Mouse (Mus musculus) stomach, postnatal 0 days (tissue): ENCODE measurements around the gene Fuca2. TPM values are rescaled to one million over a fixed set of nuclear protein-coding genes. Genes with fewer than 3 reads are reported as not detected.
"Not testable (repeated sequence)": the region's sequence is repeated elsewhere in the genome, so short reads cannot be mapped to it uniquely, and the experiment has no call there.

Experiments used
- ATAC-seq: fragments of 200-750 bp; cut with Nextera tagmentation; 2 replicates; pipeline ENCODE4 v1.8.0; 2017; ENCODE audit not compliant: low FRiP score, low TSS enrichment
- DNase-seq: peaks from one replicate; pipeline ENCODE4 v3.0.0-alpha.2; 2016; ENCODE audit warnings: low spot score
- H3K27ac ChIP-seq: fragments of 300-500 bp; sonication (generic); replicated peaks from 2 replicates; pipeline ENCODE4 v1.5.1; 2014; ENCODE audit warnings: mild to moderate bottlenecking, control low read depth
- H3K27me3 ChIP-seq: fragments of 300-500 bp; sonication (generic); 2 replicates; pipeline ENCODE4 v1.6.1; 2014; ENCODE audit warnings: low read length; ENCODE audit not compliant: control insufficient read depth, insufficient read depth
- H3K36me3 ChIP-seq: fragments of 300-500 bp; sonication (generic); 2 replicates; pipeline ENCODE4 v1.6.1; 2014; ENCODE audit warnings: low read length, mixed read lengths; ENCODE audit not compliant: control insufficient read depth, insufficient read depth
- H3K4me1 ChIP-seq: fragments of 300-500 bp; sonication (generic); replicated peaks from 2 replicates; pipeline ENCODE4 v1.6.1; 2014; ENCODE audit warnings: antibody characterized with exemption; ENCODE audit not compliant: control insufficient read depth, insufficient read depth
- H3K4me2 ChIP-seq: fragments of 300-500 bp; sonication (generic); replicated peaks from 2 replicates; pipeline ENCODE4 v1.6.1; 2014; ENCODE audit warnings: low read depth, mild to moderate bottlenecking, control low read depth, moderate library complexity
- H3K4me3 ChIP-seq: fragments of 300-500 bp; sonication (generic); 2 replicates; pipeline ENCODE4 v1.5.1; 2014; ENCODE audit warnings: low read depth, low read length, control low read depth
- H3K9ac ChIP-seq: fragments of 300-500 bp; sonication (generic); 2 replicates; pipeline ENCODE4 v1.6.1; 2014; ENCODE audit warnings: mild to moderate bottlenecking, low read length, control low read depth, mixed read lengths
- H3K9me3 ChIP-seq: fragments of 300-500 bp; sonication (generic); 2 replicates; pipeline ENCODE4 v1.6.1; 2016; ENCODE audit warnings: low read length; ENCODE audit not compliant: control insufficient read depth
- CTCF ChIP-seq: IDR thresholded peaks from 2 replicates; pipeline ENCODE4 v1.5.1; 2016; ENCODE audit warnings: antibody characterized with exemption, low read depth, mild to moderate bottlenecking, moderate library complexity
- EP300 ChIP-seq: optimal IDR thresholded peaks from 2 replicates; pipeline ENCODE3; 2016; ENCODE audit warnings: antibody characterized with exemption
- WGBS: fragments of 180-500 bp; shearing (Covaris S2); extraction: QIAGEN DNeasy Blood & Tissue Kit; methylation state at CpG from one replicate; pipeline ENCODE4 v1.1.7; 2014; 5-methylcytosine and 5-hydroxymethylcytosine counted together
- polyA plus RNA-seq: library from polyadenylated mRNA; unstranded; fragments of >200 nt; fragmentation: Nextera tagmentation; extraction: Ambion mirVana; gene quantifications from 2 replicates; pipeline ENCODE4 v1.2.1, GENCODE M21; 2015

Gene Fuca2
- polyA plus RNA-seq: 97.3 and 100 TPM in 2 replicates

- DNase-seq: no peak
- Histone ChIP-seq H3K36me3 (no peaks in the 10 kb centered on the region), H3K27ac (no peak within 1 kb of the TSS; the same call in 1 of the 2 replicates), H3K27me3 (no peaks in the 10 kb centered on the region), H3K4me1 (0 out of 2 replicates have a peak, but pooled peaks cover 3% of the 10 kb centered on the region), H3K4me3 (no peak within 1 kb of the TSS), H3K9me3 (no peaks in the 10 kb centered on the region), H3K9ac (no peak within 1 kb of the TSS), H3K4me2 (no peak within 1 kb of the TSS)
- TF ChIP-seq EP300: no peak
- TF ChIP-seq CTCF: no peak
- WGBS: 79% methylated on average over 2 of the region's 2 CpGs
- no peak for ATAC-seq
Measured at GRCm38 (mm10) chr10:13499331-13499730, at the start of gene Fuca2. Gene Fuca2, plus strand, starts transcription at chr10:13499540.

GRCm38 (mm10) chr10:13451640-13452039 lies 47.7 kb upstream of the Fuca2 start:
- no peak for ATAC-seq
- no peaks in the 10 kb centered on the region for H3K9me3 ChIP-seq
- no peak for DNase-seq
- H3K4me3 ChIP-seq: no peak overlapping the region
- H3K27ac ChIP-seq: no peak overlapping the region
- no peaks in the 10 kb centered on the region for H3K36me3 ChIP-seq
- no peak overlapping the region for H3K9ac ChIP-seq
- 75% methylated on average over 6 of the region's 6 CpGs for WGBS
- H3K4me2 ChIP-seq: no peak overlapping the region
- H3K27me3 ChIP-seq: no peaks in the 10 kb centered on the region
- peaks cover 4% of the 10 kb centered on the region; the same call in 1 of the 2 replicates for H3K4me1 ChIP-seq
- TF ChIP-seq CTCF (no peak), EP300 (no peak)

GRCm38 (mm10) chr10:13453200-13453990 lies 45.9 kb upstream of the Fuca2 start:
- 48% methylated on average over 13 of the region's 13 CpGs for WGBS
- H3K27me3 ChIP-seq: no peaks in the 10 kb centered on the region
- no peaks in the 10 kb centered on the region for H3K36me3 ChIP-seq
- TF ChIP-seq EP300: no peak
- no peak for TF ChIP-seq CTCF
- H3K9ac ChIP-seq: no peak overlapping the region
- H3K9me3 ChIP-seq: no peaks in the 10 kb centered on the region
- no peak for DNase-seq
- ATAC-seq: no peak
- no peak overlapping the region for H3K27ac ChIP-seq
- H3K4me2 ChIP-seq: no peak overlapping the region
- peaks cover 4% of the 10 kb centered on the region; the same call in 1 of the 2 replicates for H3K4me1 ChIP-seq
- H3K4me3 ChIP-seq: no peak overlapping the region

GRCm38 (mm10) chr10:13464295-13464694 lies 35.0 kb upstream of the Fuca2 start:
- not testable (repeated sequence) for H3K4me3 ChIP-seq, H3K27me3 ChIP-seq, DNase-seq, H3K4me1 ChIP-seq, H3K9ac ChIP-seq, ATAC-seq, H3K9me3 ChIP-seq, H3K4me2 ChIP-seq, H3K36me3 ChIP-seq, H3K27ac ChIP-seq
- 71% methylated on average over 3 of the region's 3 CpGs for WGBS

GRCm38 (mm10) chr10:13466925-13467324 lies 32.4 kb upstream of the Fuca2 start:
- Histone ChIP-seq H3K9me3 (no peaks in the 10 kb centered on the region), H3K4me2 (no peak overlapping the region), H3K4me1 (no peaks in the 10 kb centered on the region), H3K27me3 (no peaks in the 10 kb centered on the region), H3K36me3 (no peaks in the 10 kb centered on the region), H3K27ac (peak overlapping the region; percentile 81), H3K9ac (no peak overlapping the region), H3K4me3 (no peak overlapping the region)
- TF ChIP-seq EP300 (no peak), CTCF (no peak)
- 44% methylated on average over 5 of the region's 5 CpGs for WGBS
- ATAC-seq (peak; percentile 92), DNase-seq (peak; percentile 65)

GRCm38 (mm10) chr10:13468025-13468529 lies 31.3 kb upstream of the Fuca2 start:
- H3K4me1 ChIP-seq, H3K4me3 ChIP-seq, H3K9ac ChIP-seq, DNase-seq, H3K4me2 ChIP-seq, H3K9me3 ChIP-seq, ATAC-seq, H3K27me3 ChIP-seq, H3K36me3 ChIP-seq: not testable (repeated sequence)
- H3K27ac ChIP-seq: peak overlapping the region; percentile 81; the same call in 1 of the 2 replicates
- 78% methylated on average over 6 of the region's 6 CpGs for WGBS
